Mouse (Mus musculus) spleen, adult 2 months (tissue): ENCODE data around the gene Gm49425. TPM values are rescaled to one million over a fixed set of nuclear protein-coding genes. Genes with fewer than 3 reads are reported as not detected.

Source experiments
- DNase-seq, 2 experiments: peaks; one replicate each; pipeline versions ENCODE4 v3.0.0 to v3.0.0-alpha.2; 2012 to 2021; ENCODE audit warnings: low spot score in 2 of 2, low read depth in 1 of 2
- H3K27ac ChIP-seq: fragments of 200-500 bp; 2 replicates; pipeline ENCODE4 v1.5.1; 2012; ENCODE audit warnings: low read length, inconsistent platforms; ENCODE audit not compliant: insufficient read depth
- H3K27me3 ChIP-seq: fragments of 200-500 bp; 2 replicates; pipeline ENCODE4 v1.6.1; 2012; ENCODE audit warnings: mild to moderate bottlenecking, moderate library complexity, low read length, inconsistent platforms; ENCODE audit not compliant: control insufficient read depth, insufficient read depth
- H3K36me3 ChIP-seq: fragments of 200-500 bp; 2 replicates; pipeline ENCODE4 v1.6.1; 2012; ENCODE audit warnings: mild to moderate bottlenecking, low read length, inconsistent platforms; ENCODE audit not compliant: control insufficient read depth, insufficient read depth
- H3K4me1 ChIP-seq: fragments of 200-500 bp; 2 replicates; pipeline ENCODE4 v1.6.1; 2011; ENCODE audit warnings: inconsistent platforms; ENCODE audit not compliant: control insufficient read depth, insufficient read depth, insufficient read length
- H3K4me3 ChIP-seq: fragments of 200-500 bp; 2 replicates; pipeline ENCODE4 v1.5.1; 2011; ENCODE audit warnings: mild to moderate bottlenecking, inconsistent platforms; ENCODE audit not compliant: insufficient read depth, insufficient read length; ENCODE audit errors: extremely low read depth
- CTCF ChIP-seq: fragments of 200-500 bp; IDR thresholded peaks from 2 replicates; pipeline ENCODE4 v1.5.1; 2011; ENCODE audit warnings: mild to moderate bottlenecking, inconsistent platforms; ENCODE audit not compliant: insufficient read depth, insufficient read length, insufficient replicate concordance; ENCODE audit errors: extremely low read depth
- POLR2A ChIP-seq: fragments of 200-500 bp; IDR thresholded peaks from 2 replicates; pipeline ENCODE4 v1.6.1; 2011; ENCODE audit warnings: low read depth, low read length, inconsistent platforms
- WGBS: fragments of 180-500 bp; shearing (Covaris S2); methylation state at CpG from one replicate; pipeline ENCODE4 v1.1.7; 2018; 5-methylcytosine and 5-hydroxymethylcytosine counted together
- polyA plus RNA-seq: library from polyadenylated mRNA; depleted of rRNA; stranded (reverse); fragments of >200 nt; gene quantifications from 2 replicates; pipeline ENCODE4 v1.2.3, GENCODE M21; 2012

The Gm49425 gene
- polyA plus RNA-seq, 1 experiment: not detected

- TF ChIP-seq CTCF (no peak), POLR2A (no peak)
These were observed 24.3 kb downstream of the Gm49425 start for GRCm38 (mm10) chr15:101492718-101493117.

GRCm38 (mm10) chr15:101491431-101491830 is 25.6 kb downstream of the Gm49425 start, which contains the start of gene Krt83:
Krt83 (minus strand) TSS chr15:101491512.
- 93% methylated on average over 6 of the region's 6 CpGs for WGBS
- H3K4me3 ChIP-seq: no peak within 1 kb of the TSS
- H3K4me1 ChIP-seq: no peaks in the 10 kb centered on the region
- H3K27ac ChIP-seq: no peak within 1 kb of the TSS
- H3K36me3 ChIP-seq: no peaks in the 10 kb centered on the region
- no peaks in the 10 kb centered on the region for H3K27me3 ChIP-seq
- TF ChIP-seq CTCF (no peak), POLR2A (no peak)
- no peak for DNase-seq

More at GRCm38 (mm10) chr15:101492718-101493117, 24.3 kb downstream of the Gm49425 start:
- DNase-seq: no peak
- Histone ChIP-seq H3K4me1 (no peaks in the 10 kb centered on the region), H3K27me3 (no peaks in the 10 kb centered on the region), H3K36me3 (no peaks in the 10 kb centered on the region), H3K27ac (no peak overlapping the region), H3K4me3 (no peak overlapping the region)
- WGBS: 46% methylated on average over 8 of the region's 8 CpGs

- Histone ChIP-seq H3K4me3 (no peak overlapping the region), H3K36me3 (no peaks in the 10 kb centered on the region), H3K4me1 (peaks cover 2% of the 10 kb centered on the region; the same call in 1 of the 2 replicates), H3K27me3 (no peaks in the 10 kb centered on the region), H3K27ac (no peak overlapping the region)
- no peak for DNase-seq
- 28% methylated on average over 11 of the region's 11 CpGs for WGBS
- TF ChIP-seq CTCF (no peak), POLR2A (no peak)
These were observed 31.0 kb downstream of the Gm49425 start for GRCm38 (mm10) chr15:101485911-101486635.

- no peak overlapping the region for H3K27ac ChIP-seq
- DNase-seq: no peak
- H3K36me3 ChIP-seq: no peaks in the 10 kb centered on the region
- H3K4me1 ChIP-seq: peaks cover 2% of the 10 kb centered on the region; the same call in 1 of the 2 replicates
- WGBS: 76% methylated on average over 1 of the region's 1 CpGs
- TF ChIP-seq POLR2A: no peak
- TF ChIP-seq CTCF: no peak
- H3K4me3 ChIP-seq: no peak overlapping the region
- H3K27me3 ChIP-seq: no peaks in the 10 kb centered on the region
These were observed 32.1 kb downstream of the Gm49425 start for GRCm38 (mm10) chr15:101484939-101485338.

GRCm38 (mm10) chr15:101483646-101484045 is 33.4 kb downstream of the Gm49425 start:
- H3K27ac ChIP-seq: no peak overlapping the region
- WGBS: 93% methylated on average over 1 of the region's 1 CpGs
- peaks cover 2% of the 10 kb centered on the region; the same call in 1 of the 2 replicates for H3K4me1 ChIP-seq
- TF ChIP-seq CTCF (no peak), POLR2A (no peak)
- H3K4me3 ChIP-seq: no peak overlapping the region
- no peaks in the 10 kb centered on the region for H3K36me3 ChIP-seq
- no peak for DNase-seq
- H3K27me3 ChIP-seq: no peaks in the 10 kb centered on the region

- 26% methylated on average over 4 of the region's 4 CpGs for WGBS
- no peaks in the 10 kb centered on the region for H3K36me3 ChIP-seq
- H3K4me3 ChIP-seq: no peak overlapping the region
- no peak for DNase-seq
- no peak overlapping the region for H3K27ac ChIP-seq
- TF ChIP-seq POLR2A (no peak), CTCF (no peak)
- H3K27me3 ChIP-seq: no peaks in the 10 kb centered on the region
- H3K4me1 ChIP-seq: peaks cover 2% of the 10 kb centered on the region; the same call in 1 of the 2 replicates
These were observed 35.0 kb downstream of the Gm49425 start for GRCm38 (mm10) chr15:101482056-101482455.

GRCm38 (mm10) chr15:101479666-101480060 is 37.4 kb downstream of the Gm49425 start:
- H3K36me3 ChIP-seq: no peaks in the 10 kb centered on the region
- WGBS: 42% methylated on average over 11 of the region's 11 CpGs
- no peak for DNase-seq
- no peaks in the 10 kb centered on the region for H3K4me1 ChIP-seq
- no peak for TF ChIP-seq POLR2A
- no peak for TF ChIP-seq CTCF
- no peak overlapping the region for H3K27ac ChIP-seq
- no peaks in the 10 kb centered on the region for H3K27me3 ChIP-seq
- no peak overlapping the region for H3K4me3 ChIP-seq
